In genomic region chr12:79507141-79507681, GRCm38 (mm10) we compare ENCODE assay signal across 8 mouse cellular contexts.
DNase-seq lines count a peak whose midpoint lies in the region; ATAC-seq and TF ChIP-seq lines count a peak whose summit lies in the region.
"Had no signal": no experiment of that assay in that cellular context is flagged by ENCODE, and none has a peak within 500 bp of the region (broad histone marks: within the 10 kb centered on the region; RNA-seq: fewer than 3 reads in every experiment).

No protein-coding gene starts in this region.

- peak; percentile 52 to 54 for DNase-seq in right cerebral cortex, postnatal 10 days (ENCODE audit: low spot score in 2 of 2)
- DNase-seq in right cerebral cortex, postnatal 14 days: no peak
- DNase-seq in embryonic facial prominence, embryonic 14.5 days (ENCODE audit: low spot score): peak; percentile 91
- DNase-seq in urinary bladder, adult 2 months (ENCODE audit: low spot score): peak; percentile 33
- no peak for DNase-seq in natural killer cell, adult 2 months (ENCODE audit: low spot score in 2 of 2)

- no peak overlapping the region for H3K4me2 ChIP-seq in embryonic facial prominence, embryonic 14.5 days (ENCODE audit: low read depth, low read length)
- 0 out of 2 replicates have a peak overlapping the region, but pooled peaks have one; percentile 0 for H3K4me2 ChIP-seq in intestine, postnatal 0 days (replicated peaks; ENCODE audit: low read depth)
- no peak overlapping the region for H3K4me2 ChIP-seq in lung, embryonic 16.5 days (ENCODE audit: low read depth, low read length)

- peak overlapping the region; percentile 82 for H3K27ac ChIP-seq in embryonic facial prominence, embryonic 14.5 days (replicated peaks; ENCODE audit: low read depth, low read length)
- H3K27ac ChIP-seq in intestine, postnatal 0 days (ENCODE audit: low read depth, low read length): no peak overlapping the region
- peak overlapping the region; percentile 61 for H3K27ac ChIP-seq in lung, embryonic 16.5 days (ENCODE audit: low read length)
- H3K27ac ChIP-seq: liver, embryonic 14.5 days had no signal

- H3K9me3 ChIP-seq in embryonic facial prominence, embryonic 14.5 days (ENCODE audit: control insufficient read depth, low read length): no peaks in the 10 kb centered on the region
- H3K9me3 ChIP-seq in intestine, postnatal 0 days (ENCODE audit: control insufficient read depth): no peaks in the 10 kb centered on the region
- H3K9me3 ChIP-seq in lung, embryonic 16.5 days (ENCODE audit: control insufficient read depth, low read length): no peaks in the 10 kb centered on the region

- no peak for TF ChIP-seq CTCF in intestine, postnatal 0 days (IDR thresholded peaks at IDR 0.05; ENCODE audit: low read depth)

- no peaks in the 10 kb centered on the region for H3K36me3 ChIP-seq in embryonic facial prominence, embryonic 14.5 days (ENCODE audit: control insufficient read depth, insufficient read depth, low read length)
- no peaks in the 10 kb centered on the region for H3K36me3 ChIP-seq in intestine, postnatal 0 days (ENCODE audit: control insufficient read depth, insufficient read depth)
- H3K36me3 ChIP-seq in lung, embryonic 16.5 days (ENCODE audit: control insufficient read depth, insufficient read depth, low read length): no peaks in the 10 kb centered on the region

- no peak overlapping the region for H3K4me3 ChIP-seq in embryonic facial prominence, embryonic 14.5 days (ENCODE audit: low read depth, low read length)
- H3K4me3 ChIP-seq in intestine, postnatal 0 days (ENCODE audit: low read depth, low read length): no peak overlapping the region
- H3K4me3 ChIP-seq in lung, embryonic 16.5 days (ENCODE audit: low read length): no peak overlapping the region

- ATAC-seq in embryonic facial prominence, embryonic 14.5 days (ENCODE audit: low read depth): peak; percentile 50
- no peak for ATAC-seq in intestine, postnatal 0 days
- ATAC-seq in lung, embryonic 16.5 days (ENCODE audit: low read depth): peak; percentile 20; the same call in 1 of the 2 replicates

- H3K4me1 ChIP-seq in embryonic facial prominence, embryonic 14.5 days (ENCODE audit: control insufficient read depth, insufficient read depth, low read length): peaks cover 59% of the 10 kb centered on the region
- peaks cover 13% of the 10 kb centered on the region; the same call in 1 of the 2 replicates for H3K4me1 ChIP-seq in intestine, postnatal 0 days (replicated peaks; ENCODE audit: control insufficient read depth, insufficient read depth, low read length)
- H3K4me1 ChIP-seq in lung, embryonic 16.5 days (replicated peaks; ENCODE audit: control insufficient read depth, insufficient read depth, low read length): peaks cover 45% of the 10 kb centered on the region

- no peak overlapping the region for H3K9ac ChIP-seq in embryonic facial prominence, embryonic 14.5 days (ENCODE audit: low read depth, low read length)
- no peak overlapping the region for H3K9ac ChIP-seq in intestine, postnatal 0 days (ENCODE audit: low read depth, low read length)
- H3K9ac ChIP-seq in lung, embryonic 16.5 days (ENCODE audit: low read length): peak overlapping the region; percentile 33; the same call in 1 of the 2 replicates
- H3K9ac ChIP-seq: liver, embryonic 14.5 days had no signal

- WGBS in embryonic facial prominence, embryonic 14.5 days: 17% methylated on average over 8 of the region's 8 CpGs
- WGBS in intestine, postnatal 0 days: 25% methylated on average over 8 of the region's 8 CpGs
- WGBS in lung, embryonic 16.5 days: 20% methylated on average over 8 of the region's 8 CpGs

- no peaks in the 10 kb centered on the region for H3K27me3 ChIP-seq in embryonic facial prominence, embryonic 14.5 days (replicated peaks; ENCODE audit: control insufficient read depth, insufficient read depth, low read length)
- H3K27me3 ChIP-seq in intestine, postnatal 0 days (replicated peaks; ENCODE audit: control insufficient read depth, insufficient read depth, low read length): no peaks in the 10 kb centered on the region
- no peaks in the 10 kb centered on the region for H3K27me3 ChIP-seq in lung, embryonic 16.5 days (ENCODE audit: control insufficient read depth, insufficient read depth, low read depth, low read length)

Comparison
In these comparisons a context has a peak if more than half of its experiments do, and no peak if none do; other contexts are left out.
1. DNase-seq: peak in right cerebral cortex, postnatal 10 days (2 of 2), embryonic facial prominence, embryonic 14.5 days (single experiment) and urinary bladder, adult 2 months (single experiment); none in right cerebral cortex, postnatal 14 days (single experiment) and natural killer cell, adult 2 months (0 of 2).